Mouse (Mus musculus): ENCODE results near the gene Haus8. TPM values are rescaled to one million over a fixed set of nuclear protein-coding genes. Genes with fewer than 3 reads are reported as not detected.
"Not testable (repeated sequence)": the region's sequence is repeated elsewhere in the genome, so short reads cannot be mapped to it uniquely, and the experiment has no call there.

Haus8 gene
- 61.3 and 65.8 TPM in 2 replicates for polyA plus RNA-seq (2016; fragmentation: Nextera tagmentation; extraction: Ambion mirVana)

DNA sequence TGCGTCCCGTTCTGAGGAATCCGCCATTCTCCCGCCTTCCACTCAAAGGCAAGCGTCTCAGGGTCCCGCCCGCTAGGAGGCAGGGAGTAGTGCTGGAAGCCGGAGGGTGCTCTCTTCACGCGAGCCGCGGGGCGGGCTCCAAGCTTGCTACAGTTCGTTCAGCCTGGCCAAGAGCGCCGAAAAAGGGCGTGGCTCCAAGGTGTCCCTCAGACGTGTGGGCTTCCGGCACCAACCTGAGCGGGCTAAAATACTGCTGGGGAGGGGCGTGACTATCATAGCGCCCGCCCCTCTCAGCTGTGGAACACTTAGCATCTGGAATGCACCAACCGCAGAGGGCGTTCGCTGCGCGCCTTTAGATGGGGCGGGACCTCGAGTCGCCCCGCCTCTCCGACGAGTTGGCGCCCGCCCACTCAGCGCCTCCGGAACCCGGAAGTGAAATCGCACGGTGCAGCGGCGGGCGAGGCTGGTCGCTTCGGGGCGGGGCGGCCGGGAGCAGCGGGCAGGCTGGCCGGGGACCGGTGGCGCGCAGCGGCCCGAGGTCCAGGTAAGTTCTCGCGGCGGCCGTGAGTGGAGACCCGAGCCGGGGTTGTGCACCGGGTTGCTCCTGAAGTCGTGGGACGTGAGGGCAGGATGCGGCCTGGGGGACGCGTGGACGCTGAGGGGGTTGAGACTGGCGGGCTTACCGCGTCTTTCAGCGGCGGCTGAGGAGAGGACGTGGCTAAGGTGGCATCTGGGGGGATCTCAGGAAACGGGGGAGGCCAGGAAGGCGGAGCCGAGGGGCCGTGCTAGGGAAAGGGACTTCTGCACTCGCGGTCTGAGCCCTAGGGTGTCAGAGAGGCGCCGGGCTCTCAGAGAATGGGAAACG is at the start of gene Haus8, which contains the start of gene Myo9b:
Haus8 (minus strand) TSS at position 649 of the 865 bp plus-strand sequence.
Myo9b (plus strand) TSS at position 429 of the 865 bp plus-strand sequence.
- no peaks in the 10 kb centered on the region for H3K27me3 ChIP-seq (ENCODE audit: poor library complexity, severe bottlenecking)
- H3K4me1 ChIP-seq = peaks cover 27% of the 10 kb centered on the region
- peak within 1 kb of the TSS; percentile 90 for H3K27ac ChIP-seq
- H3K4me3 ChIP-seq = peak within 1 kb of the TSS; percentile 94
- DNase-seq (ENCODE audit: extremely low spot score, low spot score) = peak; percentile 95
- H3K36me3 ChIP-seq (replicated peaks) = peaks cover 21% of the 10 kb centered on the region
- under 1% methylated on average over 83 of the region's 84 CpGs for WGBS
- no peaks in the 10 kb centered on the region for H3K9me3 ChIP-seq

DNA sequence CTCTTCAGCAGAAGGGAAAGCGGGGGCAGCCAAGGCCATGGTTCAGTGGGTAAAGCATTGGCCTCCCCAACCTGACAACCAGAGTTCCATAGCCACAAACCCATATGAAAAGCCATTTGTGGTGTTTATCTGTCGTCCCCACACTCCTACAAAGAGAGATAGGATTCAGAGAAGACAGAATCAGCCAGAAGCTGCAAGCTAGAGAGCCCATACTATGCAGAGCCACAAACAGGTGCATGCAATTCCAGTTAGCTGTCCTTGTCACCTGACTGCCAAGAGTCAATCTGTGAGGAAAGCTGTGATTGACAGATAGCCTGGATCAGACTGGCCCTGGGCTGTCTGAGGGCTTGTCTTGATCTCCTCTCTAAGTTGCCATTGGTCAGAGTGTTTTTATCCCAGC is 47.0 kb upstream of the Haus8 start:
- H3K4me1 ChIP-seq; H3K27me3 ChIP-seq (ENCODE audit: poor library complexity, severe bottlenecking); H3K4me3 ChIP-seq; H3K9me3 ChIP-seq; DNase-seq (ENCODE audit: extremely low spot score, low spot score); H3K27ac ChIP-seq: not testable (repeated sequence)
- H3K36me3 ChIP-seq (replicated peaks) = peaks cover 60% of the 10 kb centered on the region
- 91% methylated on average over 2 of the region's 2 CpGs for WGBS

DNA sequence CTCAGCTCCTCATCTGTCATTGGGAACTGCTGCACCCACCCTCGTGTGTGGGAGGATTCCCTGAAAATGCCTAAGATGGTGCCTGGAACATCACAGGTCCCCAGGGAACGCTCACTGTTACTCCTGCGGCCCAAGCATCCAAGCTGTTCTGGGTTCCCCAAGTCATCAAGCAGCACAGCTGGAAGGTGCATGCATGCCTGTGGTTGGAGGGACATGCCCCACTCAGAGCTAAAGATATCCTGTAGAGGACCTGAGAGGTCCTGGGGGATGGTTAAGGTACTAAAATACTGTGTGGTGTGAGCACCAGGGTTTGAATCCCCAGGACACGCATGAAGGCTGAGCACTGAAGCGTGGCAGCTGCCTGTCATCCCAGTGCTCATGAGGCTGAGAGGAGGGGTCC is 45.9 kb upstream of the Haus8 start:
- H3K36me3 ChIP-seq (replicated peaks) = peaks cover 50% of the 10 kb centered on the region
- H3K4me3 ChIP-seq; H3K9me3 ChIP-seq; H3K27me3 ChIP-seq (ENCODE audit: poor library complexity, severe bottlenecking); H3K4me1 ChIP-seq; DNase-seq (ENCODE audit: extremely low spot score, low spot score); H3K27ac ChIP-seq: not testable (repeated sequence)
- 92% methylated on average over 5 of the region's 5 CpGs for WGBS

DNA sequence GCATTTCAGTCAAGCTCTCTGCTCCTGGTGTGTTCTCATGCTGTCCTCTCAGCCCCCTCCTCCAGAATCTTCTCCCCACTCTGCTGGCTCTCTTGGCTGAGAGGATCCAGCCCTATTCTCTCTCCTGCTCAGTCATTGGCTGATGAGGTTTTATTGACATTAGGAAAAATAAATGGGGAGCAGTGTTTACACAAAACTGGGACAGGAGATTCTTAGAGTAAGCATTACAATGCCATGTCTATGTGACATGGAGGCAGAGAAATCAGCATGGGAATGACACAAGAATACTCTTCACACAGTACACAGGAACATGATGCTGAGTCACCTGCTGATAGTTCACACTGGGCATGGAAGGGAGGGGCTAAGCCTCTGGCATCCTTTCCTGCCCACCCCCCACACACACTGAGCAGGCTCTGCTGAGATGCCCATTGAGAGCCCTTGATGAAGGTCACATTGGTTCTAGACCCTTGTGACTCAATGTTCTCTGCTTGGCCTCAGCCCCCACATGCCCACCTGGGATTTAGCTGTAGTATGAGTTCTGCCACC is 43.8 kb upstream of the Haus8 start:
- no peaks in the 10 kb centered on the region for H3K9me3 ChIP-seq
- no peaks in the 10 kb centered on the region for H3K27me3 ChIP-seq (ENCODE audit: poor library complexity, severe bottlenecking)
- H3K27ac ChIP-seq = no peak overlapping the region
- H3K4me1 ChIP-seq = peaks cover 14% of the 10 kb centered on the region
- no peak overlapping the region for H3K4me3 ChIP-seq
- DNase-seq (ENCODE audit: extremely low spot score, low spot score) = no peak
- H3K36me3 ChIP-seq (replicated peaks) = peaks cover 29% of the 10 kb centered on the region

DNA sequence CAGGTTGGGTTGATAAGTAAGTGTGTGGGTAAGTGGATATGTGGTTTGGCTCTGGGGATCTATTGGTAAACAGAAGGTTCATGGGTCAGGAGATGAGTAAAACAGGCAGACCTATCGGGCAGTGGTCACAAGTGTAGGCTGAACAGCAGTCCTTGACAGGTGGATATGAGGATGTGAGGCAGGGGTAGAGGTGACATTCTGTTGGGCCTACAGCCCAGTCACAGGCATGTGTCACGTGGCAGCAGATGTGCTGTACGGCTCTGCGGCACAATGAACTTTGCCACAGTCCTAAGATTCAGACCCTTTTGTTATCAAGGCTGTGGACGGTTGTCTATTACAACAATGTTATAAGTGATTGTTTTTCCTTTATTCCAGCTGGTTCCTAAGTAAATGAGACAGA is 43.2 kb upstream of the Haus8 start:
- no peak overlapping the region for H3K27ac ChIP-seq
- H3K27me3 ChIP-seq (ENCODE audit: poor library complexity, severe bottlenecking) = no peaks in the 10 kb centered on the region
- H3K4me3 ChIP-seq = no peak overlapping the region
- no peaks in the 10 kb centered on the region for H3K9me3 ChIP-seq
- peaks cover 25% of the 10 kb centered on the region for H3K36me3 ChIP-seq (replicated peaks)
- DNase-seq (ENCODE audit: extremely low spot score, low spot score) = no peak
- 95% methylated on average over 5 of the region's 5 CpGs for WGBS
- H3K4me1 ChIP-seq = peaks cover 14% of the 10 kb centered on the region

DNA sequence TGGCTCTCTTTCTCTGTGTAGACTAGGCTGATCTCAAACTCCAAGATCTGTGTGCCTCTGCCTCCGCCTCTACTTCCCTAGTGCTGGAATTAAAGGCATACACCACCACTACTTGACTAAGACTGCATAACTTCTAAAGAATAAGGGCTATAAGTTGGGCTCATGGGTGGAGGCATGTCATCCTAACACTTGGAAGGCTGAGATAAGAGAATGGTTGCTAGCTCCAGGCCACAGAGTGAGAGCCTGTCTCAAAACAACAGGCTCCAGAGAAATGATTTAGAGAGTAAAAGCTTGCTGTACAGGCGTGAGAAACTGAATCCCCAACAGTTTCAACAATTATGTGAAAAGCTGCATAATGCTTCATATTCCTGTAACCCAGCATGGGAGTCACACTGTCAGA is 41.2 kb upstream of the Haus8 start:
- Histone ChIP-seq H3K27ac (no peak overlapping the region), H3K36me3 (replicated peaks) (peaks cover 25% of the 10 kb centered on the region), H3K4me1 (peaks cover 14% of the 10 kb centered on the region), H3K27me3 (ENCODE audit: poor library complexity, severe bottlenecking) (no peaks in the 10 kb centered on the region), H3K4me3 (no peak overlapping the region), H3K9me3 (no peaks in the 10 kb centered on the region)
- 81% methylated on average over 2 of the region's 2 CpGs for WGBS
- no peak for DNase-seq (ENCODE audit: extremely low spot score, low spot score)

DNA sequence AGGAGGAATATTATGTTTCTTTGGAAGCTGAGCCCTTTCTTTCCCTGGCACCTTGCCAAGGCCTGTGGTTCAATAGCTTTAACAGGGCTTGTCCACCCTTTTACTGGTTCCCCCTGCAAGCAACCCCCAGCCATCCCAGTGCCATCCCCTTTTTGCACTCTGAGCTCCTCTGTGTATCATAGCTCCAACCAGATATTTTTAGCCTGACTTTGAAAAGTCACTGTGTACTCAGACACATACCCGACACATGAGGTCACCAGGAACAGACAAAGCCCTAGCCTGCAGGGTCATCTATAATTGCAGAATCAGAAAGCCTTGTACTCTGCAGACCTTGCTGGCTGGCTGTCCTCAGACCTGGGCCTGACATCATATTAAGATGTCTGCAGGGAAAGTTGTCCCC is 40.0 kb upstream of the Haus8 start:
- Histone ChIP-seq H3K4me3 (no peak overlapping the region), H3K4me1 (peaks cover 14% of the 10 kb centered on the region), H3K9me3 (no peaks in the 10 kb centered on the region), H3K27me3 (ENCODE audit: poor library complexity, severe bottlenecking) (no peaks in the 10 kb centered on the region), H3K27ac (peak overlapping the region; percentile 6; the same call in 1 of the 2 replicates), H3K36me3 (replicated peaks) (peaks cover 19% of the 10 kb centered on the region)
- WGBS = 70% methylated on average over 1 of the region's 1 CpGs
- no peak for DNase-seq (ENCODE audit: extremely low spot score, low spot score)

DNA sequence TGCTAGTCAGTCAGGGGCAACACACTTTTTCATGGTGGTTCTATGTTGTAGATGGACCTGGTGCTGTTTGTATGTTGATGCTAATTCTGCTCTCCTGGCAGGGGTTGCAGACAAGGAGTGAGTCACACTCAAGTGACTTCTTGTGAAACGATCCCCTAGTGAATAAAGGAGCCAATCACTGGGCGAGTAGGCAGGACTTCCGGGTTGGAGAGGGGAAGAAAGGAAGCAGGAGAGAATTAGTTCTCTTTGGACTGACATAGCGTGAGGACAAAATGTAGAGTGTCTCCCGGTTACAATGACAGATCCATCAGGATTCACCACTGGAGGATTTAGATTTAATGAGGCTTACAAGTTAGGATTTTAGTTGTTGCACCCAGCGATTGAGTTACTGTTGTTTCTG is 37.7 kb upstream of the Haus8 start:
- H3K36me3 ChIP-seq (replicated peaks) = peaks cover 15% of the 10 kb centered on the region
- H3K9me3 ChIP-seq = no peaks in the 10 kb centered on the region
- H3K4me1 ChIP-seq = peaks cover 14% of the 10 kb centered on the region
- DNase-seq (ENCODE audit: extremely low spot score, low spot score) = no peak
- no peaks in the 10 kb centered on the region for H3K27me3 ChIP-seq (ENCODE audit: poor library complexity, severe bottlenecking)
- WGBS = 89% methylated on average over 6 of the region's 6 CpGs
- H3K4me3 ChIP-seq = no peak overlapping the region
- no peak overlapping the region for H3K27ac ChIP-seq

DNA sequence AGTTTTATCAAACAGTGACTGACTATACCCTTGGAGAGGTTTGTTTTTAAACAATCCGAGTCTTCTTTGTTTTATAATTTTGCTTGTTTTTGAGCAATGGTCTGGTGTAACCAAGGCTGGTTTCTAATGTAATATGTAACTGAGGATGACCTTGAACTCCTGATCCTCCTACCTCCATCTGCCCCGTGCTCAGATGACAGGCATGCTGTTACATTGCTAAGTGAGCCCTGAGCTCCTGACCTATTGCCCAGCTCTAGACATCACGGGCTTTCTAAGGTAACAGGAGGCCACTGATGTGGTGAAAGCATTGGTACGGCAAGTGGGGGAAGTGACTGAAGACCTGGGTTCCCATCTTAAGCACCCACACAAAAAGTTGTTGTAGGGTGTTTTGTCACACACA is 35.2 kb upstream of the Haus8 start:
- no peak for DNase-seq (ENCODE audit: extremely low spot score, low spot score)
- WGBS = 86% methylated on average over 4 of the region's 4 CpGs
- H3K27ac ChIP-seq = no peak overlapping the region
- no peaks in the 10 kb centered on the region for H3K27me3 ChIP-seq (ENCODE audit: poor library complexity, severe bottlenecking)
- H3K9me3 ChIP-seq = peaks cover 7% of the 10 kb centered on the region; the same call in 1 of the 2 replicates
- H3K4me1 ChIP-seq = peaks cover 8% of the 10 kb centered on the region
- no peak overlapping the region for H3K4me3 ChIP-seq
- peaks cover 32% of the 10 kb centered on the region for H3K36me3 ChIP-seq (replicated peaks)

DNA sequence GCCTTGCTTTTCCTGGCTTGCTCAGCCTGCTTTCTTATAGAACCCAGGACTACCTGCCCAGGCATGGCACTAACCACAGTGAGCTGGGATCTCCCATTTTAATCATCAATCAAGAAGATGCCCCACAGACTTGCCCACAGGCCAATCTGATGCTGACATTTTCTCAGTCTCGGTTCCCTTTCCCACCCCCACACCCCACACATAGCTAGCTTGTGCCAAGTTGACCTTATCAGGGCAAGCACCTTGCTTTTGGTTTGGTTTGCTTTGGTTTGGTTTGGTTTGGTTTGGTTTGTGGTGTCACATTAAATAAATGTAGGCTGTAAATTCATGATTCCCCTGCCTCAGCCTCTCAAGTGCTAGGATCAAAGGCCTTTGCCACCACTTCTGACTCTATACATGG is 34.6 kb upstream of the Haus8 start:
- H3K4me1 ChIP-seq = peaks cover 3% of the 10 kb centered on the region
- H3K36me3 ChIP-seq (replicated peaks) = peaks cover 37% of the 10 kb centered on the region
- H3K27ac ChIP-seq = no peak overlapping the region
- DNase-seq (ENCODE audit: extremely low spot score, low spot score) = no peak
- peaks cover 13% of the 10 kb centered on the region for H3K9me3 ChIP-seq
- WGBS = 90% methylated on average over 1 of the region's 1 CpGs
- H3K27me3 ChIP-seq (ENCODE audit: poor library complexity, severe bottlenecking) = no peaks in the 10 kb centered on the region
- no peak overlapping the region for H3K4me3 ChIP-seq

DNA sequence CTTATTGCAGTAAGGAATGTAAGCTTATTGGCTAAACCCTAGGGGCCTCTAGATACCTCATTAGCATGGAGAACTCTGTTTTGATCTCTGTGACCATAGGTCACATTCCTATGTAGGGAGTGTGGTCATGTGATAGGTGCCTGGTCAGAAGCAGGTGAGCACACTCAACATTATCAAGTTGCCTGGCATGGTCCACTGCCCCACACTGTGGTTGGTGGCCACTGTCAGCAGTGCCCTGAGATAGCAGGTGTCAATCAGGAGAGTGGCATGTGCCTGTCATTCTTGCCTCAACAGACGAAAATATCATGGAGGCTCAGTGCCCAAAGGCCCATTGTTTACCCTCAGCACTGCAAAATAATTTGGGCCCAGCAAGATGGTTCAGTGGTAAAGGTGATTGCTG is 33.3 kb upstream of the Haus8 start:
- H3K36me3 ChIP-seq (replicated peaks) = peaks cover 49% of the 10 kb centered on the region
- DNase-seq (ENCODE audit: extremely low spot score, low spot score) = no peak
- H3K4me1 ChIP-seq = no peaks in the 10 kb centered on the region
- 89% methylated on average over 1 of the region's 1 CpGs for WGBS
- no peak overlapping the region for H3K27ac ChIP-seq
- H3K4me3 ChIP-seq = no peak overlapping the region
- no peaks in the 10 kb centered on the region for H3K27me3 ChIP-seq (ENCODE audit: poor library complexity, severe bottlenecking)
- peaks cover 15% of the 10 kb centered on the region for H3K9me3 ChIP-seq

DNA sequence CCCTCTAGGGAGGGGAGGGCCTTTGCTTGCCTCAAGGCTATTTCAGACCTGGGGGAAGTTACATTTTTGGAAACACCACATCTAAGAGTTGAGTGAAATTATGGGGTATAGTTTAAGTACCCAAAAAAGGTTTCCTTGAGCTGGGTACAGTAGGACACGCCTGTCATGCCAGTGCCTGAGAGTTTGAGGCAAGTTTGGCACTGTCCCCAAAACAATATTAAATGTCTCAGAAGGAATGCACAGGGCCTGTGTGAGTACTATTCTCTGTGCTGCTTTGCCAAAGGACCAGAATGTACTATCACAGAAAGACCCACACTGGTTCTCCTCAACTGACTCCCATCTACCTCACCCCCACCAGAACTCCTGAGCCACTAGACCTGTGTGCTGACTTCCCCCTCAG is 30.9 kb upstream of the Haus8 start:
- Histone ChIP-seq H3K4me3 (no peak overlapping the region), H3K4me1 (no peaks in the 10 kb centered on the region), H3K27me3 (ENCODE audit: poor library complexity, severe bottlenecking) (no peaks in the 10 kb centered on the region), H3K36me3 (replicated peaks) (peaks cover 58% of the 10 kb centered on the region), H3K27ac (no peak overlapping the region), H3K9me3 (peaks cover 15% of the 10 kb centered on the region)
- WGBS = 92% methylated on average over 1 of the region's 1 CpGs
- no peak for DNase-seq (ENCODE audit: extremely low spot score, low spot score)

DNA sequence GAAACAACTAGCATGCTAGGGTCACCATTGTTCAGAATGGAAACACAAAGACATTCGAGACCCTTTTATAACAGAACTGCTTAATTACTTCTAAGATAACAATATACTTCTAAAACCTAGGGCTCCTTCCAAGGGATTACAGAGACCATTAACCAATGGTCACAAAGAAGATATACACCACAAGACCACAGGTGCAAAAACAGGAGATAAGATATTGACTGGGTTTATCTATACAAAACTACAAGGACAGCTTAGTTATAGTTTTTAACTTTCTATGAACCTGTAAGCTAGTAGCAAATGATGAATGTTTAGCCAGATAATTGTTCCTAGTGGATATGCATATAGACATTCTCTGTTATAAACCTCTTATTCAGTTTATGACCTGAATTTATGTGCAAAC is 30.1 kb upstream of the Haus8 start:
- no peaks in the 10 kb centered on the region for H3K27me3 ChIP-seq (ENCODE audit: poor library complexity, severe bottlenecking)
- peaks cover 66% of the 10 kb centered on the region for H3K36me3 ChIP-seq (replicated peaks)
- H3K9me3 ChIP-seq = peaks cover 15% of the 10 kb centered on the region
- WGBS = 98% methylated on average over 1 of the region's 1 CpGs
- no peak overlapping the region for H3K4me3 ChIP-seq
- DNase-seq (ENCODE audit: extremely low spot score, low spot score) = no peak
- no peaks in the 10 kb centered on the region for H3K4me1 ChIP-seq
- H3K27ac ChIP-seq = no peak overlapping the region

All from forebrain, embryonic 10.5 days (tissue).